Mouse (Mus musculus): Measurements from ENCODE around the gene Snupn. TPM values are rescaled to one million over a fixed set of nuclear protein-coding genes. Genes with fewer than 3 reads are reported as not detected.
A peak's percentile ranks its signal among the peaks of the same experiment; 100 is the strongest.
"Not testable (repeated sequence)": the region's sequence is repeated elsewhere in the genome, so short reads cannot be mapped to it uniquely, and the experiment has no call there.

The Snupn gene
- 12.8 TPM for polyA plus RNA-seq (2012; fragmentation: generic; extraction: Trizol)

DNA sequence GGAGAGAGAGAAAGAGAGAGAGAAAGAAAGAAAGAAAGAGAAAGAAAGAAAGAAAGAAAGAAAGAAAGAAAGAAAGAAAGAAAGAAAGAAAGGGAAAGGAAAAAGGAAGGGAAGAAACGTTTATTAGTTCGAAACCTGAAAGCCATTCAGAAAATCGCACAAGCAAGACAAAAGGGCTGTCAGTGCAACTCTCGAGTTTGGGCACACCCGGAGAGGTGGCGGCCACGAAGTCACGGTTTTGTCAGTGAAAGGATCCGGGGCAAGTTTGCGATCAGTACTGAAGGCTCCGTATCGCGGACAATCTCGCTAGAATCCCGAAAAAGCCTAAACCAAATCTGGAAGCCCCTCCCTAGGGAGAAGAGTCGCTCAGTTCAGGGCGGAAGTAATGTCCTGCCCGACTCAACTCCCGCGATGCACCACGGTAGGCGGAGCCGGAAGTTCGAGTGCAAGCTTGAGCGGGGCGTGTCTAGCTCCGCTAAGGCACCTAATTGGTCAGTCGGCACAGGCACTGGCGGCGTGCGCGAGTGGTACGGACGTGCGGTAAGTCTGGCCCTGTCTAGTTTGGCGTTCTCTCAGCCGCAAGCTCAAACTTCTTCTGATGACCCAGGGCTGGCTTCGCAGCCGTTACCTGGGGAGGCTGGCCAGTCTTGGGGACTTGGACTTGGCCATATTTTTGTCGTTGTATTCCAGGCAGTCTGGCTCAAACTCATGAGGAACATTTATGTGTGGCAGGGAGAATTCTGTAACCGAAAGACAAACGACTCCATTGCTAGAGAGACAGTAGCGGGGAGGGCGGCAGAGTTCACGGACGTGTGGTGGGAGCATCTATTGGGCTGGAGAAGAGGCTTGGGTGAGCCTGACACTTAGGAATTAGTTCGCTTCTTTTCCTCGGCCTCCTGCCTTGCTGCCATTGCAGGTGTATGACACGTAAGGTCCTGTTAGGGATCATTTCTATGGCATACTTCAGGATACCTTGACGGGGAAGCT is at the start of gene Snupn:
Snupn (plus strand) TSS at position 465 of the 987 bp plus-strand sequence.
- Histone ChIP-seq H3K27me3 (ENCODE audit: control insufficient read depth, insufficient read depth, insufficient read length) (no peaks in the 10 kb centered on the region), H3K4me3 (peak within 1 kb of the TSS; percentile 60), H3K79me2 (ENCODE audit: control insufficient read depth, insufficient read depth) (no peaks in the 10 kb centered on the region), H3K4me2 (ENCODE audit: low read depth) (peak within 1 kb of the TSS; percentile 88), H3ac (ENCODE audit: control insufficient read depth, insufficient read length) (peak within 1 kb of the TSS; percentile 54), H3K36me3 (ENCODE audit: control insufficient read depth, insufficient read depth) (no peaks in the 10 kb centered on the region)
- TF ChIP-seq MAX (IDR thresholded peaks at IDR 0.05; ENCODE audit: low read depth) (no peak), TCF12 (IDR thresholded peaks at IDR 0.05; ENCODE audit: insufficient read depth, poor library complexity, severe bottlenecking) (no peak), POLR2AphosphoS2 (IDR thresholded peaks at IDR 0.05; ENCODE audit: insufficient read length, low read depth) (peak; percentile 99), SRF (IDR thresholded peaks at IDR 0.05; ENCODE audit: control insufficient read depth, insufficient read length, low read depth) (peak; percentile 86), CEBPB (IDR thresholded peaks at IDR 0.05; ENCODE audit: insufficient read depth, poor library complexity, severe bottlenecking) (no peak), POLR2A (IDR thresholded peaks at IDR 0.05; ENCODE audit: insufficient read length, low read depth) (peak; percentile 97)

DNA sequence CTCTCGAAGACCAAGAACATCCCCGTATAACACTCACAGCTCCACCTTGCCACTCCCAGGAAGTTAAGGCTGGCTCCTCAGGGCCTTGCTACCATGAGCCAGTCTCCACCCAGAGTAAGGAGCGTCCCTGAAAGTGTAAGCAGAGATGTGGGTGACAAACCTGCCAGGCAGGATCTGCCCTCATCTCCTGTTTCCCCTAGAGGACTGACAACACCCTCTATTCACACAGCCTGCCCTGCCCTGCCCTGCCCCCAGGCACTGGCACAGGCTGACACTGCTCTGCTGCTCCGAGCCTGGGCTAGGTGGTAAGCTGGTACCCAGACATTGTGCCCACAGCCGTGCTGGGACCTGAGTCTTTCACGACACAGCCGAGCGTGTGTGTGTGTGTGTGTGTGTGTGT is 49.5 kb upstream of the Snupn start:
- Histone ChIP-seq H3K4me3 (no peak overlapping the region), H3K79me2 (ENCODE audit: control insufficient read depth, insufficient read depth) (no peaks in the 10 kb centered on the region), H3K4me2 (ENCODE audit: low read depth) (no peak overlapping the region), H3K36me3 (ENCODE audit: control insufficient read depth, insufficient read depth) (no peaks in the 10 kb centered on the region), H3ac (ENCODE audit: control insufficient read depth, insufficient read length) (no peak overlapping the region), H3K27me3 (ENCODE audit: control insufficient read depth, insufficient read depth, insufficient read length) (no peaks in the 10 kb centered on the region)
- TF ChIP-seq MYOG (IDR thresholded peaks at IDR 0.05; ENCODE audit: control insufficient read depth in 1 of 3, insufficient read depth in 1 of 3, insufficient read length in 2 of 3, low read depth in 2 of 3), result no peak
- TF ChIP-seq POLR2A (IDR thresholded peaks at IDR 0.05; ENCODE audit: insufficient read length, low read depth), result no peak
- no peak for TF ChIP-seq TCF3 (IDR thresholded peaks at IDR 0.05; ENCODE audit: insufficient read length, low read depth)
- TF ChIP-seq MAX (IDR thresholded peaks at IDR 0.05; ENCODE audit: low read depth), result no peak
- no peak for TF ChIP-seq REST (IDR thresholded peaks at IDR 0.05; ENCODE audit: insufficient read depth, insufficient read length)
- TF ChIP-seq POLR2AphosphoS2 (IDR thresholded peaks at IDR 0.05; ENCODE audit: insufficient read length, low read depth), result peak; percentile 92
- TF ChIP-seq MYOD1 (IDR thresholded peaks at IDR 0.05; ENCODE audit: control insufficient read depth in 1 of 3, insufficient read length in 2 of 3, low read depth in 2 of 3), result peak in 1 of 3 experiments; percentile 27
- no peak for TF ChIP-seq SRF (IDR thresholded peaks at IDR 0.05; ENCODE audit: control insufficient read depth, insufficient read length, low read depth)

DNA sequence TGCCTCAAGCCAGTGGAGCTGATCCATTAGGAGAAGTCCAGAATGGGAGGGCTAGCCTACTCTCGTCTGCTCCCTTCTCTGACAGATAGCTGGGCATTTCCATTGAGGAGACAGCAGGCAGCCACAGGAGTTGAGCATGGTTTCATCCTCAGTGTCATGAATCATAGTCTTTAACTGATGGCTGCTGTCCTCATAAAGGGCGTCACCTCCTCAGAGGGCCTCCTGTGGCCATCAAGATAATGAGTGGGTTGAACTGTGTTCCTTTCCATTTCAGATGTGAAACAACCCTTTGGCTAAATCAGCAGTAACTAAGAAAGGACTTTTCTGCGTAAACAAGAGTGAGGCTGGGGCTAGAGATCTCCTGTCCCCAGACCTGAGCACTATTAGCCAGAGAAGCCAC is 47.0 kb upstream of the Snupn start:
- no peaks in the 10 kb centered on the region for H3K36me3 ChIP-seq (ENCODE audit: control insufficient read depth, insufficient read depth)
- H3K27me3 ChIP-seq (ENCODE audit: control insufficient read depth, insufficient read depth, insufficient read length), result no peaks in the 10 kb centered on the region
- no peak for TF ChIP-seq TCF12 (IDR thresholded peaks at IDR 0.05; ENCODE audit: insufficient read depth, poor library complexity, severe bottlenecking)
- no peak for TF ChIP-seq CEBPB (IDR thresholded peaks at IDR 0.05; ENCODE audit: insufficient read depth, poor library complexity, severe bottlenecking)
- no peak for TF ChIP-seq MYOD1 (IDR thresholded peaks at IDR 0.05; ENCODE audit: control insufficient read depth in 1 of 3, insufficient read length in 2 of 3, low read depth in 2 of 3)
- no peak for TF ChIP-seq SRF (IDR thresholded peaks at IDR 0.05; ENCODE audit: control insufficient read depth, insufficient read length, low read depth)
- no peak for TF ChIP-seq POLR2AphosphoS2 (IDR thresholded peaks at IDR 0.05; ENCODE audit: insufficient read length, low read depth)
- TF ChIP-seq REST (IDR thresholded peaks at IDR 0.05; ENCODE audit: insufficient read depth, insufficient read length), result no peak
- no peak for TF ChIP-seq POLR2A (IDR thresholded peaks at IDR 0.05; ENCODE audit: insufficient read length, low read depth)
- TF ChIP-seq USF1 (IDR thresholded peaks at IDR 0.05; ENCODE audit: low read depth), result no peak
- no peak for TF ChIP-seq TCF3 (IDR thresholded peaks at IDR 0.05; ENCODE audit: insufficient read length, low read depth)
- TF ChIP-seq E2F4 (IDR thresholded peaks at IDR 0.05; ENCODE audit: insufficient read depth), result no peak
- no peak for TF ChIP-seq MAX (IDR thresholded peaks at IDR 0.05; ENCODE audit: low read depth)
- TF ChIP-seq MYOG (IDR thresholded peaks at IDR 0.05; ENCODE audit: control insufficient read depth in 1 of 3, insufficient read depth in 1 of 3, insufficient read length in 2 of 3, low read depth in 2 of 3), result no peak
- H3K4me2 ChIP-seq (ENCODE audit: low read depth), result no peak overlapping the region
- no peak overlapping the region for H3K4me3 ChIP-seq
- H3K79me2 ChIP-seq (ENCODE audit: control insufficient read depth, insufficient read depth), result no peaks in the 10 kb centered on the region
- no peak overlapping the region for H3ac ChIP-seq (ENCODE audit: control insufficient read depth, insufficient read length)

DNA sequence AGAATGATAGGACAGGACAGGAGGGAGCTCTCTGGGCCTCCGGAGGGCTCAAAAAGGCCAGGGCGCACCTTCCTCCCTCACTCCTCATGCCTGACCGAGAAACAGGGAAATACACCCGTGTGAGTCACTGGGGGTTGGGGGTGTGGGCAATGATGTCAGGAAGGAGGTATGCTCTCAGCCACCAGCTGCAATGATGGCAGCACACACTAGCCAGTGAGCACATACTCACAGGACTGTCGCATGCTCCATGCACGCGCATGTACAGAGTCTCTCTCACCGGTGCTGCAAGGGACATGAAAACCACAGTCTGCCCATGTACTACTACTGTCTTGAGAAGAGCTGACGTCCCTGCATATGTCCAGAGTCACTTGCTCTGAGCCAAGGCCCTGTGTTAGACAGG is 43.1 kb upstream of the Snupn start:
- H3K27me3 ChIP-seq (ENCODE audit: control insufficient read depth, insufficient read depth, insufficient read length), result no peaks in the 10 kb centered on the region
- no peaks in the 10 kb centered on the region for H3K79me2 ChIP-seq (ENCODE audit: control insufficient read depth, insufficient read depth)
- H3K36me3 ChIP-seq (ENCODE audit: control insufficient read depth, insufficient read depth), result no peaks in the 10 kb centered on the region
- H3ac ChIP-seq (ENCODE audit: control insufficient read depth, insufficient read length), result no peak overlapping the region
- H3K4me3 ChIP-seq, result no peak overlapping the region
- H3K4me2 ChIP-seq (ENCODE audit: low read depth), result peak overlapping the region; percentile 63
- no peak for TF ChIP-seq TCF12 (IDR thresholded peaks at IDR 0.05; ENCODE audit: insufficient read depth, poor library complexity, severe bottlenecking)
- TF ChIP-seq MYOD1 (IDR thresholded peaks at IDR 0.05; ENCODE audit: control insufficient read depth in 1 of 3, insufficient read length in 2 of 3, low read depth in 2 of 3), result peak in 2 of 3 experiments; percentile 72 to 85
- no peak for TF ChIP-seq USF1 (IDR thresholded peaks at IDR 0.05; ENCODE audit: low read depth)
- no peak for TF ChIP-seq POLR2AphosphoS2 (IDR thresholded peaks at IDR 0.05; ENCODE audit: insufficient read length, low read depth)
- TF ChIP-seq POLR2A (IDR thresholded peaks at IDR 0.05; ENCODE audit: insufficient read length, low read depth), result peak; percentile 60
- TF ChIP-seq MYOG (IDR thresholded peaks at IDR 0.05; ENCODE audit: control insufficient read depth in 1 of 3, insufficient read depth in 1 of 3, insufficient read length in 2 of 3, low read depth in 2 of 3), result peak in 1 of 3 experiments; percentile 77
- no peak for TF ChIP-seq E2F4 (IDR thresholded peaks at IDR 0.05; ENCODE audit: insufficient read depth)

DNA sequence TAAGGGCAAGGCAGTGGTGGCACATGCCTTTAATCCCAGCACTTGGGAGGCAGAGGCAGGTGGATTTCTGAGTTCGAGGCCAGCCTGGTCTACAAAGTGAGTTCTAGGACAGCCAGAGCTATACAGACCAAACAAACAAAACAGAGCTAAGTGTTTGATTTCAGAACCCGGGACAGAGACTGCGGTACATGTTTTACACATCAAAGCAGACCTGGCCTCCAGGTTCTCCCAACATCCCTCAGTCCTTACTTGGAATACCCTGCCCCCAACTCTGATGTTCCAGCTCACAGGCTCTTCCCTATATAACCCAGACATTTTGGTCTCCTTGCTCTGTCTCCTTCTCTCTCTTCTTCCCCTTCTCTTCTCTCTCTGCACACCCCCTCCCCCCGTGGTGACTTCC is 40.7 kb upstream of the Snupn start:
- not testable (repeated sequence) for H3ac ChIP-seq (ENCODE audit: control insufficient read depth, insufficient read length); H3K79me2 ChIP-seq (ENCODE audit: control insufficient read depth, insufficient read depth); H3K4me2 ChIP-seq (ENCODE audit: low read depth); H3K36me3 ChIP-seq (ENCODE audit: control insufficient read depth, insufficient read depth); H3K4me3 ChIP-seq; H3K27me3 ChIP-seq (ENCODE audit: control insufficient read depth, insufficient read depth, insufficient read length)
